Mouse (Mus musculus) kidney, embryonic 14.5 days (tissue): ENCODE measurements around the gene Mrm2. TPM values are rescaled to one million over a fixed set of nuclear protein-coding genes. Genes with fewer than 3 reads are reported as not detected.
"Not testable (repeated sequence)": the region's sequence is repeated elsewhere in the genome, so short reads cannot be mapped to it uniquely, and the experiment has no call there.

Source experiments
- ATAC-seq: fragments of 200-750 bp; cut with Nextera tagmentation; 2 replicates; pipeline ENCODE4 v1.8.0; 2017; ENCODE audit warnings: moderate number of reproducible peaks, mild to moderate bottlenecking, moderate TSS enrichment, moderate library complexity; ENCODE audit not compliant: low FRiP score, low TSS enrichment
- H3K27ac ChIP-seq: fragments of 300-500 bp; sonication (generic); 2 replicates; pipeline ENCODE4 v1.5.1; 2014; ENCODE audit warnings: low read depth, mild to moderate bottlenecking, low read length, moderate library complexity, mixed read lengths
- H3K27me3 ChIP-seq: fragments of 300-500 bp; sonication (generic); 2 replicates; pipeline ENCODE4 v1.6.1; 2014; ENCODE audit warnings: mild to moderate bottlenecking, low read length; ENCODE audit not compliant: control insufficient read depth, insufficient read depth
- H3K36me3 ChIP-seq: fragments of 300-500 bp; sonication (generic); 2 replicates; pipeline ENCODE4 v1.6.1; 2014; ENCODE audit warnings: low read length, mixed read lengths; ENCODE audit not compliant: control insufficient read depth, insufficient read depth
- H3K4me1 ChIP-seq: fragments of 300-500 bp; sonication (generic); 2 replicates; pipeline ENCODE4 v1.6.1; 2014; ENCODE audit warnings: low read length, mixed read lengths; ENCODE audit not compliant: control insufficient read depth, insufficient read depth
- H3K4me2 ChIP-seq: fragments of 300-500 bp; sonication (generic); replicated peaks from 2 replicates; pipeline ENCODE4 v1.6.1; 2014; ENCODE audit warnings: low read depth, mild to moderate bottlenecking, low read length
- H3K4me3 ChIP-seq: fragments of 300-500 bp; sonication (generic); 2 replicates; pipeline ENCODE4 v1.5.1; 2014; ENCODE audit warnings: mild to moderate bottlenecking, low read length
- H3K9ac ChIP-seq: fragments of 300-500 bp; sonication (generic); 2 replicates; pipeline ENCODE4 v1.6.1; 2014; ENCODE audit warnings: low read depth, mild to moderate bottlenecking, low read length, moderate library complexity
- H3K9me3 ChIP-seq: fragments of 300-500 bp; sonication (generic); 2 replicates; pipeline ENCODE4 v1.6.1; 2016; ENCODE audit warnings: low read length; ENCODE audit not compliant: control insufficient read depth
- WGBS: fragments of 180-500 bp; shearing (Covaris S2); extraction: QIAGEN DNeasy Blood & Tissue Kit; methylation state at CpG from one replicate; pipeline ENCODE4 v1.1.7; 2014; 5-methylcytosine and 5-hydroxymethylcytosine counted together
- polyA plus RNA-seq: library from polyadenylated mRNA; unstranded; fragments of >200 nt; fragmentation: Nextera tagmentation; extraction: Ambion mirVana; gene quantifications from 2 replicates; pipeline ENCODE4 v1.2.1, GENCODE M21; 2014

The Mrm2 gene
- polyA plus RNA-seq, 1 experiment from 2014 or later: 19.5 TPM

DNA sequence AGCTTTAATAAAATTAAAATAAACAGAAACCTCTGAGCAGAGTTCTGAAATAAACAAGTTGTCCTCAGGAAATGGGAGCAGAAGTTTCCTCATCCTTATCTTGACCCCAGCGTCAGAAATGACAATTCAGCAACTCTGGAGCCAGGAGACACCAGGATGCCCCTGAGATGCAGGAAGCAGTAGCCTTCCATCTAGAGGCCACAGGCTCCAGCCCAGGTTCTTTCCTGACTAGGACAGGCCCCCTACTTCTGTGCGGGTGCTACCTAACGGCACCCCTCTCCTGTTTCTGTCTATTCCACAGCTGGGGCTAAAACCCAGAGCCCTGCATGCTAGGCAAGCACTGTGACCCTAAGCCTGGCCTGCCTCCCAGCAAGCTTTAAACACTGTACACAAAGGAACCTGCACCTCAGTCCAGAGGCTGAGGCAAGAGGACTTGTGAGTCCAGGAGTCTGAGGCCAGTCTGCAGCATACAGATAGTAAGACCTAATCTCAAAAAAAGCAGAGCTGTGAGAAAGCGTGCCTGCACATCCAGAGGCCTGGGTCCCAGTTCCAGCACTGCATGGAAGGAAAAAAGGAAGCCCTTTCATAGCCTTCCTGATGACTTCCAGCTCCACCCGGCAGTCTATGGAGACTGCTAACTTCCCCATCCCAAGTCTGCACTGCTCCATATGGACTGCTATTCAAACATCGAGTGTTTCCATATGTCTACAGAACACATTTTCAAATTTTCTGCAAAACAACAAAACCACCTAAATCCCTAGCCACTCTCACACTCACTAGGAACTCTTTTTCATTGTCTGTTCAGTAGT lies 39.0 kb upstream of the Mrm2 start:
- Histone ChIP-seq H3K27me3 (no peaks in the 10 kb centered on the region), H3K9ac (no peak overlapping the region), H3K27ac (no peak overlapping the region), H3K9me3 (no peaks in the 10 kb centered on the region), H3K4me1 (peaks cover 17% of the 10 kb centered on the region; the same call in 1 of the 2 replicates), H3K4me2 (no peak overlapping the region), H3K4me3 (no peak overlapping the region), H3K36me3 (no peaks in the 10 kb centered on the region)
- WGBS: 70% methylated on average over 6 of the region's 6 CpGs
- no peak for ATAC-seq

GRCm38 (mm10) chr5:140369466-140369865 lies 37.8 kb upstream of the Mrm2 start:
- no peak overlapping the region for H3K9ac ChIP-seq
- peaks cover 17% of the 10 kb centered on the region; the same call in 1 of the 2 replicates for H3K4me1 ChIP-seq
- no peak overlapping the region for H3K4me2 ChIP-seq
- ATAC-seq: peak; percentile 59
- H3K36me3 ChIP-seq: no peaks in the 10 kb centered on the region
- peak overlapping the region; percentile 32; the same call in 1 of the 2 replicates for H3K27ac ChIP-seq
- no peaks in the 10 kb centered on the region for H3K27me3 ChIP-seq
- WGBS: 48% methylated on average over 2 of the region's 2 CpGs
- no peak overlapping the region for H3K4me3 ChIP-seq
- H3K9me3 ChIP-seq: no peaks in the 10 kb centered on the region

DNA sequence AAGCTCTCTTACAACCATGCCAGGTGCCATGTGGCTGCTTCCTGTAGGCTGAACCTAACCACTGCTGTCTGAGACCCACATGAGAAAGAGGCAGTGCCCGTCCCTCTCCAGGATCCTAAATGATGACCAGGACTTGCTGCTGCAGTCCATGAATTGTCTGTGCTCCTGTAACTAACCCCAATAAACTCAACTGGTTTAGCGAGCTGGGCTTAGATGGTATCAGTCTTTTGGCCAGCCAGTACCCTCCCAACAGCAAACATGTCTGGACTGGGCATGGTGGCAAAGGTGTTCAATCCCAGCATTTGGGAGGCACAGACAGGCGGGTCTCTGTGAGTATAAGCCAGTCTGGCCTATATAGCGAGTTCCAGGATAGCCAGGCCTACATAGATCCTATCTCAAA lies 37.2 kb upstream of the Mrm2 start:
- no peak overlapping the region for H3K9ac ChIP-seq

DNA sequence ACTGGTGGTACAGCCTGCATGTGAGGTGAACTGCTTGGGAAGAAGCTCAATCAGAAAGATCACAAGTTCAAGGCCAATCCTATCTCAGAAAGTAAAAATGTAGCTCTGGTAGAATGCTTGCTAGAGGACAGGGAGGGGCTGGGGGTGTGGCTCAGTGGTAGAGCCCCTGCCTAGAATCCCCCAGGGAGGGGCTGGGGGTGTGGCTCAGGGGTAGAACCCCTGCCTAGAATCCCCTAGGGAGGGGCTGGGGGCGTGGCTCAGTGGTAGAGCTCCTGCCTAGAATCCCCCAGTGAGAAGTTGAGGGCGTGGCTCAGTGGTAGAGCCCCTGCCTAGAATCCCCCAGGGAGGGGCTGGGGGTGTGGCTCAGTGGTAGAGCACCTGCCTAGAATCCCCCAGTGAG lies 36.4 kb upstream of the Mrm2 start:
- not testable (repeated sequence) for H3K9me3 ChIP-seq, H3K27me3 ChIP-seq, H3K4me2 ChIP-seq, H3K9ac ChIP-seq, H3K4me3 ChIP-seq, H3K27ac ChIP-seq, ATAC-seq, H3K36me3 ChIP-seq
- 87% methylated on average over 2 of the region's 2 CpGs for WGBS
- H3K4me1 ChIP-seq: peaks cover 12% of the 10 kb centered on the region; the same call in 1 of the 2 replicates

More for the DNA sequence above, 37.2 kb upstream of the Mrm2 start:
- Histone ChIP-seq H3K9me3 (no peaks in the 10 kb centered on the region), H3K4me2 (no peak overlapping the region), H3K4me1 (peaks cover 12% of the 10 kb centered on the region; the same call in 1 of the 2 replicates), H3K36me3 (no peaks in the 10 kb centered on the region), H3K27ac (no peak overlapping the region), H3K4me3 (no peak overlapping the region), H3K27me3 (no peaks in the 10 kb centered on the region)
- 87% methylated on average over 4 of the region's 4 CpGs for WGBS
- no peak; the same call in 1 of the 2 replicates for ATAC-seq

- no peak overlapping the region for H3K4me3 ChIP-seq
- H3K27me3 ChIP-seq: no peaks in the 10 kb centered on the region
- ATAC-seq: no peak
- H3K4me2 ChIP-seq: no peak overlapping the region
- H3K36me3 ChIP-seq: no peaks in the 10 kb centered on the region; the same call in 1 of the 2 replicates
- no peak overlapping the region for H3K27ac ChIP-seq
- WGBS: 87% methylated on average over 5 of the region's 5 CpGs
- H3K4me1 ChIP-seq: peaks cover under 1% of the 10 kb centered on the region; the same call in 1 of the 2 replicates
- no peak overlapping the region for H3K9ac ChIP-seq
- 0 out of 2 replicates have a peak, but pooled peaks cover 3% of the 10 kb centered on the region for H3K9me3 ChIP-seq
Measured at GRCm38 (mm10) chr5:140364415-140364814, 32.7 kb upstream of the Mrm2 start.

DNA sequence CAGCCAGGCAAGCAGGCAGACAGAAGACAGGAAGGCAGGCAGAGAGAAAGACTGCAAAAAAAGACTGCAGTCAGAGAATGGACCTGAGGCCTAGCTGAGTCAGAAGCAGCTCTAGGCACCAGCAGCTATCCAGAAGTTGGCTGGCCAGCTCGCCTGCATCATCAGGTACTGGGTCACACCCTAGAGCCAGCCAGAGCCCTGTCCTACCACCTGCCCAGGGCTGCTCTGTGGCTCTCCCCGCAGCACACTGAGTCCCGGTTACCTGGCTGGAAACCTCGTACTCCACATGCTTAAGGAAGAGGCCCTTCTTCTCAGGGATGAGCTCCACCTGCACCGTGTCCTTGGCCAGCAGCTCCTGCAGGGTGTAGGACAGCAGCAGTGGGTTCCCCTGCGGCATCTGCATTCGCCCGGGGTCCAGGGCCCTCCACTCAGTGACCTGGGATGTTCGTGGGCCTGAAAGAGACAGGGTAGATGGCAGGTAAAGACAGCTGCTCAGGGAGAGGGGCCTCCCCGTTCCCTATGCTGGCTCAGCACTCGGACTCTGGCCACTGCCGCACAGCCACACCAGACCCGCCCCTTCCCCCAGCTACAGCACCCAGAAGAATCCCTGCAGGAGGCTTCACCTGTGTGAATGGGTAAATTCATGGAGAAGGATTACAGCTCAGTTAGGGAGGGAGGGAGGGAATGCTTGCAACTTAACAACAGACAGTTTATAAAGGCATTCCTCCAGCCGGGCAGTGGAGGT lies 28.4 kb upstream of the Mrm2 start:
- Histone ChIP-seq H3K4me3 (no peak overlapping the region), H3K27me3 (no peaks in the 10 kb centered on the region), H3K4me2 (no peak overlapping the region), H3K9ac (no peak overlapping the region), H3K4me1 (no peaks in the 10 kb centered on the region), H3K27ac (no peak overlapping the region), H3K9me3 (0 out of 2 replicates have a peak, but pooled peaks cover 3% of the 10 kb centered on the region), H3K36me3 (peaks cover 21% of the 10 kb centered on the region; the same call in 1 of the 2 replicates)
- WGBS: 84% methylated on average over 14 of the region's 14 CpGs
- no peak for ATAC-seq

DNA sequence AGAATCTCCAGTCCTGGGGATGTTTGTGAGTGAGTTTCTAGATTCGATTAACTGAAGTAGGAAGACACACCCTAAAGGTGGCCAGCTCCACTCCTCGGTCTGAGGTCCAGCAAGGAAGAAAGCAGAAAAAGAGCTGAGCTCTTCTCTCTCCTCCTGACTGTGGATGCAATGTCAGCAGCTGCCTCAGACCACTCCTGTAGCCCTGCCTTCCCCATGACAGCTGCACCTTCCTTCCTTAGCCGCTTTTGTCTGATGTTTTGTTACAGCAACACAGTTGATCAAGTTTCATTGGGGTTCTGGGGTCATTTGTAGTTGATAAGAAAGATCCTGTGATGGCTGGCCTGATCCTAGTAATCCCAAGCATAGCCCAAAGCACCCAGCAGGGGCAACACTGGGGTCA lies 25.8 kb upstream of the Mrm2 start:
- no peak for ATAC-seq
- Histone ChIP-seq H3K36me3 (peaks cover 42% of the 10 kb centered on the region), H3K4me2 (no peak overlapping the region)

DNA sequence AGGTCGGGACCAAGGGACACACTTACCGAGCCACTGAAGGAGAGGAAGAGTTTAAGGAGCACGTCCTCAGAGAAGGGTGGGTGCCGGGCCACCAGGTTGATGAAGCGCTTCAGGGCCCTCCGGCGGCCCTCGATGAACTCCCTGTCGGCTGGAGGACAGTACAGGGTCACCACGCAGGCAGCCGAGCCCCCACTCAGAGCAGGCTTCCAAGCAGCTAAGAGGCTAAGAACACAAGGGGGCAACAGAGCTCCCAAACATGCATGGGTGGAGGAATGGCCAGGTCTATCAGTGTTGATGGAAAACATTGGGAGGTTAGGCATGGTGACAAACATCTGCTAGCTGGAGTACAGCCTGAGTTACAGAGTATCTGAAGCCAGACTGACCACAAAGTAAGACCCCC lies 24.2 kb upstream of the Mrm2 start:
- H3K9ac ChIP-seq: no peak overlapping the region
- no peak overlapping the region for H3K4me3 ChIP-seq
- no peaks in the 10 kb centered on the region for H3K27me3 ChIP-seq
- no peak overlapping the region for H3K27ac ChIP-seq
- no peaks in the 10 kb centered on the region for H3K4me1 ChIP-seq
- no peak overlapping the region for H3K4me2 ChIP-seq
- ATAC-seq: no peak
- WGBS: 78% methylated on average over 11 of the region's 11 CpGs
- H3K9me3 ChIP-seq: no peaks in the 10 kb centered on the region
- peaks cover 58% of the 10 kb centered on the region for H3K36me3 ChIP-seq

More for the DNA sequence above, 25.8 kb upstream of the Mrm2 start:
- Histone ChIP-seq H3K9me3 (no peaks in the 10 kb centered on the region), H3K27me3 (no peaks in the 10 kb centered on the region), H3K4me1 (no peaks in the 10 kb centered on the region), H3K9ac (no peak overlapping the region), H3K4me3 (no peak overlapping the region), H3K27ac (no peak overlapping the region)
- WGBS: 82% methylated on average over 3 of the region's 3 CpGs

DNA sequence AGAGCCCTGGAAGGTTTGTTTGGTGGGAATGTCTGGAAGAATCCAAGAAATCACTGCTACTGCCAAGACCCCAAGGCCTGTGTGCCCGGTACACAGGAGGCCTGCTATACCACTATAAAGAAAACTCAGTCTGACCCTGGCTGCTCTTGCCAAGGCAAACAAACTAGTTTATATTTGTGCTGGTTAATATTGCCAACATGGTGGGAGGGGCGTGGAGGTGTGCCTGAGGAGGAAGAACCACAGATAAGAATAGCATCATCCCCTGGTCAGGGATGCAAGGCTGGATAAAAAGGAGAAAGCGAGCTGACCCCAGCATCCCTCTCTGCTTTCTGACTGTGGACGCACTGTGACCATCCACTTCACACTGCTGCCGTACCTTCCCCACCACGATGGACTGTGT lies 20.7 kb upstream of the Mrm2 start:
- Histone ChIP-seq H3K4me2 (no peak overlapping the region), H3K4me3 (no peak overlapping the region), H3K9me3 (no peaks in the 10 kb centered on the region), H3K27ac (no peak overlapping the region), H3K27me3 (no peaks in the 10 kb centered on the region), H3K36me3 (peaks cover 47% of the 10 kb centered on the region), H3K4me1 (no peaks in the 10 kb centered on the region), H3K9ac (no peak overlapping the region)
- no peak for ATAC-seq
- WGBS: 96% methylated on average over 6 of the region's 6 CpGs
